Mouse (Mus musculus) cerebellum, adult 2 months (tissue): ENCODE measurements around the gene Anxa6.

ENCODE experiments used
- CTCF ChIP-seq: fragments of 200-500 bp; IDR thresholded peaks from 2 replicates; pipeline ENCODE4 v1.5.1; 2011; ENCODE audit warnings: low read depth, mild to moderate bottlenecking, control low read depth, low read length, moderate library complexity, borderline replicate concordance; ENCODE audit not compliant: insufficient read depth
- POLR2A ChIP-seq: fragments of 200-500 bp; IDR thresholded peaks from 2 replicates; pipeline ENCODE4 v1.6.1; 2011; ENCODE audit warnings: low read length, control low read depth, borderline replicate concordance; ENCODE audit not compliant: insufficient read depth

- TF ChIP-seq POLR2A (peak; percentile 87), CTCF (no peak)
Measured at GRCm38 (mm10) chr11:54955735-54956480, 77.3 kb downstream of the Anxa6 start.
